ENCODE assay signal across 8 mouse cellular contexts in genomic region chr13:50949545-50950226, GRCm38 (mm10).
DNase-seq lines count a peak whose midpoint lies in the region; ATAC-seq lines count a peak whose summit lies in the region.

No protein-coding gene starts in this region.

- DNase-seq in NIH3T3 (ENCODE audit: low read depth): peak; percentile 87
- DNase-seq in c-Kit-positive CD71-positive TER-119-positive erythroid progenitor cells, embryonic 14.5 days (ENCODE audit: low spot score): peak; percentile 56
- DNase-seq in left cerebral cortex, adult 11 months (ENCODE audit: low spot score): peak; percentile 72
- peak; percentile 98 for DNase-seq in midbrain, embryonic 11.5 days (ENCODE audit: low spot score, missing footprints)
- peak; percentile 69 to 71 for DNase-seq in right cerebral cortex, postnatal 36 days (ENCODE audit: low spot score in 2 of 2)
- DNase-seq in urinary bladder, postnatal 36 days (ENCODE audit: low spot score in 2 of 2): peak; percentile 74 to 77

- H3K36me3 ChIP-seq in forebrain, embryonic 16.5 days (ENCODE audit: control insufficient read depth, insufficient read depth): no peaks in the 10 kb centered on the region
- H3K36me3 ChIP-seq in hindbrain, embryonic 13.5 days: no peaks in the 10 kb centered on the region
- H3K36me3 ChIP-seq in midbrain, embryonic 11.5 days (ENCODE audit: control insufficient read depth, insufficient read depth, low read length): no peaks in the 10 kb centered on the region

- no peak overlapping the region for H3K4me3 ChIP-seq in forebrain, embryonic 16.5 days (replicated peaks; ENCODE audit: low read length)
- no peak overlapping the region for H3K4me3 ChIP-seq in hindbrain, embryonic 13.5 days
- no peak overlapping the region for H3K4me3 ChIP-seq in midbrain, embryonic 11.5 days (ENCODE audit: low read depth, low read length)

- H3K27me3 ChIP-seq in forebrain, embryonic 16.5 days (replicated peaks; ENCODE audit: control insufficient read depth, insufficient read depth, low read length): no peaks in the 10 kb centered on the region
- H3K27me3 ChIP-seq in hindbrain, embryonic 13.5 days: no peaks in the 10 kb centered on the region
- H3K27me3 ChIP-seq in midbrain, embryonic 11.5 days (ENCODE audit: control insufficient read depth, insufficient read depth, low read length): no peaks in the 10 kb centered on the region

- no peaks in the 10 kb centered on the region for H3K4me1 ChIP-seq in forebrain, embryonic 16.5 days (replicated peaks; ENCODE audit: control insufficient read depth, insufficient read depth, low read length)
- no peaks in the 10 kb centered on the region for H3K4me1 ChIP-seq in hindbrain, embryonic 13.5 days (replicated peaks)
- H3K4me1 ChIP-seq in midbrain, embryonic 11.5 days (ENCODE audit: control insufficient read depth, insufficient read depth, low read length): no peaks in the 10 kb centered on the region

- H3K9ac ChIP-seq in forebrain, embryonic 16.5 days (replicated peaks; ENCODE audit: low read depth, low read length): no peak overlapping the region
- no peak overlapping the region for H3K9ac ChIP-seq in hindbrain, embryonic 13.5 days
- H3K9ac ChIP-seq in midbrain, embryonic 11.5 days (ENCODE audit: low read length): no peak overlapping the region

- ATAC-seq in forebrain, embryonic 16.5 days: peak; percentile 50
- ATAC-seq in hindbrain, embryonic 13.5 days (ENCODE audit: low FRiP score): peak; percentile 71
- peak; percentile 75 for ATAC-seq in midbrain, embryonic 11.5 days (ENCODE audit: low FRiP score)

- H3K4me2 ChIP-seq in forebrain, embryonic 16.5 days (ENCODE audit: low read length): no peak overlapping the region
- H3K4me2 ChIP-seq in hindbrain, embryonic 13.5 days: no peak overlapping the region
- no peak overlapping the region for H3K4me2 ChIP-seq in midbrain, embryonic 11.5 days

- no peaks in the 10 kb centered on the region for H3K9me3 ChIP-seq in forebrain, embryonic 16.5 days (ENCODE audit: control insufficient read depth, low read length)
- H3K9me3 ChIP-seq in hindbrain, embryonic 13.5 days: no peaks in the 10 kb centered on the region
- no peaks in the 10 kb centered on the region for H3K9me3 ChIP-seq in midbrain, embryonic 11.5 days (ENCODE audit: control insufficient read depth, low read length)

- WGBS in forebrain, embryonic 16.5 days: 39% methylated on average over 6 of the region's 6 CpGs
- WGBS in hindbrain, embryonic 13.5 days: 46% methylated on average over 6 of the region's 6 CpGs
- 44% methylated on average over 6 of the region's 6 CpGs for WGBS in midbrain, embryonic 11.5 days

- H3K27ac ChIP-seq in forebrain, embryonic 16.5 days (ENCODE audit: low read length): no peak overlapping the region
- no peak overlapping the region for H3K27ac ChIP-seq in hindbrain, embryonic 13.5 days
- H3K27ac ChIP-seq in midbrain, embryonic 11.5 days (ENCODE audit: low read depth, low read length): no peak overlapping the region
